Mouse (Mus musculus) CH12.LX (cell line): ENCODE data around the gene Sept1. TPM values are rescaled to one million over a fixed set of nuclear protein-coding genes. Genes with fewer than 3 reads are reported as not detected.

Experiments used
- DNase-seq: peaks from one replicate; pipeline ENCODE4 v3.0.0-alpha.2; 2013; ENCODE audit errors: extremely low read depth
- H3K27ac ChIP-seq: 2 replicates; pipeline ENCODE4 v1.5.1; 2012; ENCODE audit warnings: low read depth, mild to moderate bottlenecking, control low read depth, moderate library complexity; ENCODE audit not compliant: insufficient read depth
- H3K27me3 ChIP-seq: replicated peaks from 2 replicates; pipeline ENCODE3; 2012; ENCODE audit warnings: inconsistent platforms
- H3K36me3 ChIP-seq, 2 experiments: replicated peaks in 1 of 2; 2 replicates each; pipeline versions ENCODE3 to v1.6.1; 2012; ENCODE audit warnings: inconsistent platforms in 1 of 2, low read length in 1 of 2, mild to moderate bottlenecking in 1 of 2, mixed read lengths in 1 of 2, moderate library complexity in 1 of 2; ENCODE audit not compliant: control insufficient read depth in 1 of 2, insufficient read depth in 1 of 2
- H3K4me1 ChIP-seq, 2 experiments: 2 replicates each; pipeline ENCODE4 v1.6.1; 2012; ENCODE audit warnings: inconsistent platforms in 1 of 2, moderate library complexity in 1 of 2; ENCODE audit not compliant: insufficient read depth in 2 of 2, control insufficient read depth in 1 of 2
- H3K4me2 ChIP-seq: 2 replicates; pipeline ENCODE4 v1.6.1; 2012; ENCODE audit warnings: low read depth, mild to moderate bottlenecking, control low read depth; ENCODE audit not compliant: poor library complexity, insufficient read depth, severe bottlenecking
- H3K4me3 ChIP-seq, 3 experiments: fragments of 150-350 bp in 1 of 3; sonication (generic) in 1 of 3; replicated peaks in 1 of 3; 2 replicates each; pipeline versions ENCODE3 to v1.5.1; 2011 to 2012; ENCODE audit warnings: low read depth in 2 of 3, low read length in 2 of 3, mild to moderate bottlenecking in 2 of 3, moderate library complexity in 2 of 3, control low read depth in 1 of 3, improper control_type of control experiment in 1 of 3, inconsistent platforms in 1 of 3, mixed read lengths in 1 of 3; ENCODE audit not compliant: poor library complexity in 1 of 3
- H3K79me2 ChIP-seq: replicated peaks from 2 replicates; pipeline ENCODE4 v1.6.1; 2012; ENCODE audit warnings: mild to moderate bottlenecking, moderate library complexity; ENCODE audit not compliant: control insufficient read depth, poor library complexity, insufficient read depth, severe bottlenecking; ENCODE audit errors: extremely low read depth
- H3K9ac ChIP-seq: 2 replicates; pipeline ENCODE4 v1.6.1; 2012; ENCODE audit warnings: low read depth, mild to moderate bottlenecking, control low read depth, moderate library complexity; ENCODE audit not compliant: insufficient read depth
- H3K9me3 ChIP-seq: replicated peaks from 2 replicates; pipeline ENCODE3; 2012; ENCODE audit warnings: low read length, inconsistent platforms, mixed read lengths
- CHD1 ChIP-seq: IDR thresholded peaks from 2 replicates; pipeline ENCODE4 v1.6.1; 2012; ENCODE audit warnings: low read depth, low read length, improper control_type of control experiment, inconsistent platforms
- EP300 ChIP-seq: IDR thresholded peaks from 2 replicates; pipeline ENCODE4 v1.6.1; 2011; ENCODE audit warnings: low read length, improper control_type of control experiment
- JUND ChIP-seq: conservative IDR thresholded peaks from 2 replicates; pipeline ENCODE4 v1.6.1; 2011; ENCODE audit warnings: low read depth, low read length, improper control_type of control experiment
- KAT2A ChIP-seq: IDR thresholded peaks from 2 replicates; pipeline ENCODE4 v1.6.1; 2012; ENCODE audit warnings: low read length, improper control_type of control experiment, inconsistent platforms; ENCODE audit not compliant: insufficient replicate concordance
- MAFK ChIP-seq: IDR thresholded peaks from 2 replicates; pipeline ENCODE4 v1.6.1; 2011; ENCODE audit warnings: low read length, improper control_type of control experiment; ENCODE audit not compliant: insufficient replicate concordance
- MAX ChIP-seq: IDR thresholded peaks from 2 replicates; pipeline ENCODE4 v1.6.1; 2011; ENCODE audit warnings: low read length, improper control_type of control experiment
- MAZ ChIP-seq: IDR thresholded peaks from 2 replicates; pipeline ENCODE4 v1.6.1; 2012; ENCODE audit warnings: low read depth, mild to moderate bottlenecking, inconsistent platforms, low read length, improper control_type of control experiment, moderate library complexity
- MEF2A ChIP-seq: IDR thresholded peaks from 2 replicates; pipeline ENCODE4 v1.6.1; 2014; ENCODE audit warnings: low read depth, mild to moderate bottlenecking, inconsistent platforms, low read length, improper control_type of control experiment, borderline replicate concordance
- MXI1 ChIP-seq: IDR thresholded peaks from 2 replicates; pipeline ENCODE4 v1.6.1; 2011; ENCODE audit warnings: mild to moderate bottlenecking, low read depth, low read length, improper control_type of control experiment
- MYC ChIP-seq: IDR thresholded peaks from 2 replicates; pipeline ENCODE4 v1.6.1; 2011; ENCODE audit warnings: low read depth, mild to moderate bottlenecking, improper control_type of control experiment, low read length
- NELFE ChIP-seq: IDR thresholded peaks from 2 replicates; pipeline ENCODE4 v1.6.1; 2011; ENCODE audit warnings: low read depth, low read length, improper control_type of control experiment
- NRF1 ChIP-seq: IDR thresholded peaks from 2 replicates; pipeline ENCODE4 v1.6.1; 2014; ENCODE audit warnings: low read depth, mild to moderate bottlenecking, inconsistent platforms, low read length, improper control_type of control experiment, moderate library complexity
- POLR2AphosphoS2 ChIP-seq: IDR thresholded peaks from 2 replicates; pipeline ENCODE4 v1.6.1; 2011; ENCODE audit warnings: low read depth, low read length, improper control_type of control experiment
- SMC3 ChIP-seq: IDR thresholded peaks from 2 replicates; pipeline ENCODE4 v1.6.1; 2011; ENCODE audit warnings: low read depth, low read length, improper control_type of control experiment
- TCF12 ChIP-seq: IDR thresholded peaks from 2 replicates; pipeline ENCODE4 v1.6.1; 2014; ENCODE audit warnings: low read depth, mild to moderate bottlenecking, inconsistent platforms, low read length, improper control_type of control experiment
- USF1 ChIP-seq: IDR thresholded peaks from 2 replicates; pipeline ENCODE4 v1.6.1; 2014; ENCODE audit warnings: low read depth, mild to moderate bottlenecking, inconsistent platforms, low read length, improper control_type of control experiment
- USF2 ChIP-seq: conservative IDR thresholded peaks from 2 replicates; pipeline ENCODE4 v1.6.1; 2011; ENCODE audit warnings: low read depth, low read length, improper control_type of control experiment
- ZC3H11A ChIP-seq: IDR thresholded peaks from 2 replicates; pipeline ENCODE4 v1.6.1; 2012; ENCODE audit warnings: low read depth, mild to moderate bottlenecking, inconsistent platforms, low read length, improper control_type of control experiment
- ZKSCAN1 ChIP-seq: IDR thresholded peaks from 2 replicates; pipeline ENCODE4 v1.6.1; 2012; ENCODE audit warnings: low read depth, inconsistent platforms, low read length, improper control_type of control experiment, borderline replicate concordance
- ZNF384 ChIP-seq: IDR thresholded peaks from 2 replicates; pipeline ENCODE4 v1.6.1; 2012; ENCODE audit warnings: low read depth, low read length, improper control_type of control experiment, inconsistent platforms
- dilution Hi-C: fragments of 300-500 bp; cut with MboI; formaldehyde crosslinking; loops from 2 replicates; pipeline ENCODE4 v1.14.3; 2020; ENCODE audit warnings: low sequenced_read_pairs; ENCODE audit not compliant: extremely low pct_unique_long_range_greater_than_20kb, extremely low pct_ligation_motif_present
- in situ Hi-C: fragments of 300-500 bp; cut with MboI; formaldehyde crosslinking; loops from 3 replicates; pipeline ENCODE4 v1.14.3; 2019; ENCODE audit warnings: low sequenced_read_pairs, low pct_ligation_motif_present, low pct_unique_long_range_greater_than_20kb, mixed read lengths
- polyA plus RNA-seq: library from polyadenylated mRNA; unstranded; fragments of >175 nt; gene quantifications from 2 replicates; pipeline ENCODE4 v1.2.1, GENCODE M21; 2012; ENCODE audit warnings: low read depth; ENCODE audit not compliant: insufficient read length
- total RNA-seq, 2 experiments: library from RNA; depleted of rRNA; stranded (reverse); fragments of 300-350 nt in 1 of 2; fragments of >200 nt in 1 of 2; gene quantifications; 2 replicates each; pipeline ENCODE4 v1.2.3; 2012 to 2014

Gene Sept1
- total and polyA plus RNA-seq, 3 experiments = 42.7 to 171 (median 92.3) TPM

DNA sequence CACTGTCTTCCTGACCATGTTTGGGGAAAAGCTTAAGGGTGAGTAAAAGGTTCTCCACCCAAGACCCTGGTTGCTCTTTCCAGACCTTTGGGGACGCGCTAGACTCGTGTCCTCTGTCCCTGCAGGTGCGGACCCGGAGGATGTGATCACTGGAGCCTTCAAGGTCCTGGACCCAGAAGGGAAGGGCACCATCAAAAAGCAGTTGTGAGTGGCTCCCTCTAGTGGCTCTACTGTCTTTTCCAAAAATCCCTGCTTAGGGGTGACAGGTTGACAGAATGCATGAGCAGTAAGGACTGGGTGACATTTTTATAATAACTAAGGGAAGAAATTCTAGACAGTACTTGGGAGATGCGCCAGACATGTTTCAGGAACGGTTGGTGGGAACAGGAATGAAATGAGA, 19.4 kb downstream of the Sept1 start (continued):
- TF ChIP-seq NRF1 = no peak
- TF ChIP-seq MAFK = no peak
- TF ChIP-seq MAZ = no peak
- TF ChIP-seq ZC3H11A = no peak
- no peak for TF ChIP-seq TCF12
- no peak for TF ChIP-seq NELFE
- TF ChIP-seq CHD1 = no peak
- no peak for TF ChIP-seq JUND
- no peak for TF ChIP-seq EP300
- TF ChIP-seq MYC = no peak
- no peak for TF ChIP-seq MAX
- no peak for TF ChIP-seq ZKSCAN1
- TF ChIP-seq, all 38 proteins: peak for 5

DNA sequence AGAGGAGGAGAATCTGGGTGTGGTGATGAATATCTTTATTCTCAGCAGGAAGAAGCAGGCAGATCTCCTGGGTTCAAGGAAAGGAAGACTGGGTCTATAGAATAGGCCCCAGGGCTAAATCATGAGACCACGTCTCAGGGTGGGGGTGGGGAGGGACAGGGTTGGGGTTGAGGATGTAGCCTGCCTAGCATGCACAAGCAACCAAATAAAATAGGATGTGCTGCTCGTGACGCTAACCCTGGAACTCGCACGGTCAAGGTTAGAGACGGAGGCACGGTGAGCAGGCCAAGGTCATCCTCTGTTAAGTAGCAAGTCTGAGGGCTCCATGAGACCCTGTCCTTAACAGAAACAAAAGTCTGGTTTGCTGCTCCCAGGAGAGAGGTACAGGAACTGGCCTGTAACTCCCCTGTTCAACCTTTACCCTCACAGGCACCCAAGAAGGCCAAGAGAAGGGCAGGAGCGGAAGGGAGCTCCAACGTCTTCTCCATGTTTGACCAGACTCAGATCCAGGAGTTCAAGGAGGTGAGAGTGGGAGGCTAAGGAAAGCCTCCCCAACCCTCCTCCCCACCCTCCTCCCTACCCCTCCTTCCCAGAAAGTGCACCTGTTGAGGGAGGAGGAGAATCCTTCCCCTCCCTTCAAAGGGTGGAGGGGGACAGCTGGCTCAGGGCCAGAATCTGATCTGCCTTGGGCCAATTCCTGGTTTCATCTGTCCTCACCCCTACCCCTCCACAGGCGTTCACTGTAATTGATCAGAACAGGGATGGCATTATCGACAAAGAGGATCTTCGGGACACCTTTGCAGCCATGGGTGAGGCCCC, 20.3 kb downstream of the Sept1 start:
- TF ChIP-seq ZNF384 (no peak), MAX (no peak), SMC3 (no peak), POLR2AphosphoS2 (no peak), MAZ (no peak), MEF2A (no peak), USF2 (no peak), USF1 (no peak), NELFE (no peak), MXI1 (no peak), KAT2A (no peak)
- Histone ChIP-seq H3K9ac (no peak overlapping the region), H3K27ac (no peak overlapping the region), H3K4me1 (peaks cover 10 to 52% of the 10 kb centered on the region in 2 experiments), H3K4me2 (no peak overlapping the region), H3K27me3 (no peaks in the 10 kb centered on the region), H3K36me3 (peaks cover 26 to 44% of the 10 kb centered on the region in 2 experiments), H3K9me3 (no peaks in the 10 kb centered on the region), H3K4me3 (no peak overlapping the region), H3K79me2 (peaks cover 19% of the 10 kb centered on the region)
- dilution Hi-C loops (no loop called here), in situ Hi-C loops (no loop called here)
- DNase-seq = no peak
